ENCODE assay signal across 8 mouse cellular contexts in genomic region chr8:84012499-84013165, GRCm38 (mm10). TPM values are rescaled to one million over a fixed set of nuclear protein-coding genes. Genes with fewer than 3 reads are reported as not detected.
DNase-seq lines count a peak whose midpoint lies in the region; ATAC-seq and TF ChIP-seq lines count a peak whose summit lies in the region.

No protein-coding gene starts in this region.

- H3K27ac ChIP-seq in ES-Bruce4 (ENCODE audit: insufficient read depth, low read length): no peak overlapping the region
- H3K27ac ChIP-seq in hindbrain, embryonic 13.5 days: no peak overlapping the region

- H3K27me3 ChIP-seq in ES-Bruce4 (ENCODE audit: control insufficient read depth, insufficient read depth, low read length, poor library complexity, severe bottlenecking): 0 out of 2 replicates have a peak, but pooled peaks cover 5% of the 10 kb centered on the region
- peaks cover 47% of the 10 kb centered on the region for H3K27me3 ChIP-seq in hindbrain, embryonic 13.5 days

- no peaks in the 10 kb centered on the region for H3K36me3 ChIP-seq in ES-Bruce4 (ENCODE audit: control insufficient read depth, insufficient read depth, low read length, poor library complexity, severe bottlenecking)
- no peaks in the 10 kb centered on the region for H3K36me3 ChIP-seq in hindbrain, embryonic 13.5 days

- H3K4me3 ChIP-seq in ES-Bruce4 (ENCODE audit: low read depth, low read length): peak overlapping the region; percentile 65
- H3K4me3 ChIP-seq in hindbrain, embryonic 13.5 days: peak overlapping the region; percentile 56

- 8% methylated on average over 35 of the region's 35 CpGs for WGBS in hindbrain, embryonic 13.5 days

- H3K9ac ChIP-seq in ES-Bruce4 (ENCODE audit: low read depth, poor library complexity, severe bottlenecking): peak overlapping the region; percentile 94
- peak overlapping the region; percentile 51 for H3K9ac ChIP-seq in hindbrain, embryonic 13.5 days

- no peak for TF ChIP-seq EP300 in ES-Bruce4 (IDR thresholded peaks at IDR 0.05; ENCODE audit: insufficient read depth, low read depth, low read length)

- no peak for TF ChIP-seq CTCF in ES-Bruce4 (IDR thresholded peaks at IDR 0.05; ENCODE audit: low read depth, low read length)

- no peak for TF ChIP-seq POLR2A in ES-Bruce4 (IDR thresholded peaks at IDR 0.05; ENCODE audit: insufficient read depth, low read length)

- H3K9me3 ChIP-seq in ES-Bruce4 (replicated peaks; ENCODE audit: control insufficient read depth, insufficient read depth, low read length, poor library complexity, severe bottlenecking): no peaks in the 10 kb centered on the region; the same call in 1 of the 2 replicates
- H3K9me3 ChIP-seq in hindbrain, embryonic 13.5 days: no peaks in the 10 kb centered on the region

- DNase-seq in embryo, embryonic 10.5 days (ENCODE audit: low spot score): peak; percentile 68
- peak; percentile 21 for DNase-seq in liver
- DNase-seq in retina, embryonic 14.5 days (ENCODE audit: low spot score): peak; percentile 37
- no peak for DNase-seq in adrenal gland, adult 2 months
- DNase-seq in thymus, adult 18-20 months: no peak

- peak overlapping the region; percentile 98 for H3K4me2 ChIP-seq in hindbrain, embryonic 13.5 days

- no peak for ATAC-seq in hindbrain, embryonic 13.5 days (ENCODE audit: low FRiP score)
- ATAC-seq in activated CD4-positive, CD25-positive, alpha-beta regulatory T cell, adult 4 months: no peak

- no peaks in the 10 kb centered on the region for H3K4me1 ChIP-seq in ES-Bruce4 (ENCODE audit: control insufficient read depth, insufficient read depth, low read length)
- H3K4me1 ChIP-seq in hindbrain, embryonic 13.5 days (replicated peaks): peaks cover 27% of the 10 kb centered on the region

RNA-seq across cellular contexts. Expression of gene 2210011C24Rik, which starts 0.7 kb away (rescaled TPM):
- polyA plus RNA-seq in ES-Bruce4 (2011; ENCODE audit: insufficient read depth, insufficient read length, low read depth, missing spikeins): 11.2 and 15.9 TPM in 2 replicates
- 0.68 TPM in 1 of 2 replicates, not detected in the other for polyA plus RNA-seq in hindbrain, embryonic 13.5 days (2015; fragmentation: Nextera tagmentation; extraction: Ambion mirVana)
- not detected for total RNA-seq in adrenal gland, adult 2 months (2021)
- polyA plus RNA-seq in adrenal gland, adult 2 months (2012; rRNA removed): 0.19 and 0.87 TPM in 2 replicates
- 1 to 10 TPM in 1 of 2 experiments, under 1 TPM in 1; 0.83 to 1.1 TPM for polyA plus RNA-seq in activated CD4-positive, CD25-positive, alpha-beta regulatory T cell, adult 4 months (2017; shearing (Covaris generic))

RNA-seq across cellular contexts. Expression of gene Palm3, which starts 8.6 kb away (rescaled TPM):
- polyA plus RNA-seq in ES-Bruce4 (2011; ENCODE audit: insufficient read depth, insufficient read length, low read depth, missing spikeins): 61.7 and 62.8 TPM in 2 replicates
- polyA plus RNA-seq in hindbrain, embryonic 13.5 days (2015; fragmentation: Nextera tagmentation; extraction: Ambion mirVana): 5.9 and 6.8 TPM in 2 replicates
- total RNA-seq in adrenal gland, adult 2 months (2021): 1 to 10 TPM in 1 of 2 experiments, under 1 TPM in 1; 0.26 to 2.5 TPM
- 0.59 and 1.2 TPM in 2 replicates for polyA plus RNA-seq in adrenal gland, adult 2 months (2012; rRNA removed)
- 1 to 10 TPM; 1.1 to 2.4 TPM for polyA plus RNA-seq in activated CD4-positive, CD25-positive, alpha-beta regulatory T cell, adult 4 months (2017; shearing (Covaris generic))

RNA-seq across cellular contexts. Expression of gene 1700067K01Rik, which starts 11.3 kb away (rescaled TPM):
- 1.5 and 2.4 TPM in 2 replicates for polyA plus RNA-seq in ES-Bruce4 (2011; ENCODE audit: insufficient read depth, insufficient read length, low read depth, missing spikeins)
- 0.65 and 0.71 TPM in 2 replicates for polyA plus RNA-seq in hindbrain, embryonic 13.5 days (2015; fragmentation: Nextera tagmentation; extraction: Ambion mirVana)
- under 1 TPM; 0.21 to 0.46 TPM for total RNA-seq in adrenal gland, adult 2 months (2021)
- 0.13 and 0.66 TPM in 2 replicates for polyA plus RNA-seq in adrenal gland, adult 2 months (2012; rRNA removed)
- under 1 TPM in 1 of 2 experiments, not detected in 1; 0.95 TPM for polyA plus RNA-seq in activated CD4-positive, CD25-positive, alpha-beta regulatory T cell, adult 4 months (2017; shearing (Covaris generic))

RNA-seq across cellular contexts. Expression of gene Samd1, which starts 15.2 kb away (rescaled TPM):
- 79.7 and 95.7 TPM in 2 replicates for polyA plus RNA-seq in ES-Bruce4 (2011; ENCODE audit: insufficient read depth, insufficient read length, low read depth, missing spikeins)
- polyA plus RNA-seq in hindbrain, embryonic 13.5 days (2015; fragmentation: Nextera tagmentation; extraction: Ambion mirVana): 8.2 and 9.3 TPM in 2 replicates
- total RNA-seq in adrenal gland, adult 2 months (2021): 10 to 100 TPM; 27.1 to 45.3 TPM
- 32.1 and 37.6 TPM in 2 replicates for polyA plus RNA-seq in adrenal gland, adult 2 months (2012; rRNA removed)
- polyA plus RNA-seq in activated CD4-positive, CD25-positive, alpha-beta regulatory T cell, adult 4 months (2017; shearing (Covaris generic)): 1 to 10 TPM; 5.5 to 5.9 TPM

RNA-seq across cellular contexts. Expression of gene Il27ra, which starts 29.8 kb away (rescaled TPM):
- 0.33 and 0.61 TPM in 2 replicates for polyA plus RNA-seq in ES-Bruce4 (2011; ENCODE audit: insufficient read depth, insufficient read length, low read depth, missing spikeins)
- polyA plus RNA-seq in hindbrain, embryonic 13.5 days (2015; fragmentation: Nextera tagmentation; extraction: Ambion mirVana): 0.22 and 0.66 TPM in 2 replicates
- 1 to 10 TPM; 2.0 to 2.5 TPM for total RNA-seq in adrenal gland, adult 2 months (2021)
- 2.0 and 2.7 TPM in 2 replicates for polyA plus RNA-seq in adrenal gland, adult 2 months (2012; rRNA removed)
- 100 to 1,000 TPM; 185 to 292 TPM for polyA plus RNA-seq in activated CD4-positive, CD25-positive, alpha-beta regulatory T cell, adult 4 months (2017; shearing (Covaris generic))

Comparison
In these comparisons a context has a peak if more than half of its experiments do, and no peak if none do; other contexts are left out.
1. DNase-seq: peak in embryo, embryonic 10.5 days (single experiment), liver (single experiment) and retina, embryonic 14.5 days (single experiment); none in adrenal gland, adult 2 months (single experiment) and thymus, adult 18-20 months (0 of 2).